Mouse (Mus musculus) myocyte (in vitro differentiated cells): ENCODE measurements at regions not wholly inside any gene's neighbourhood (a gene's known extent, or its start where the extent isn't known, plus 50 kb on each side); places are given as distances from the start of the nearest gene placed in this dataset.

Experiments
- H3K27me3 ChIP-seq: one replicate; pipeline ENCODE4 v1.6.1; 2011; ENCODE audit not compliant: control insufficient read depth, insufficient read depth, insufficient read length
- H3K36me3 ChIP-seq: one replicate; pipeline ENCODE4 v1.6.1; 2011; ENCODE audit not compliant: control insufficient read depth, insufficient read depth
- H3K4me2 ChIP-seq: one replicate; pipeline ENCODE4 v1.6.1; 2011; ENCODE audit warnings: low read depth, control low read depth
- H3K4me3 ChIP-seq: one replicate; pipeline ENCODE4 v1.5.1; 2011; ENCODE audit warnings: mild to moderate bottlenecking, control low read depth, moderate library complexity
- H3K79me2 ChIP-seq: one replicate; pipeline ENCODE4 v1.6.1; 2011; ENCODE audit not compliant: control insufficient read depth, insufficient read depth
- H3ac ChIP-seq: one replicate; pipeline ENCODE4 v1.6.1; 2011; ENCODE audit not compliant: control insufficient read depth, insufficient read length
- CEBPB ChIP-seq: IDR thresholded peaks from 2 replicates; pipeline ENCODE4 v1.6.1; 2011; ENCODE audit warnings: mild to moderate bottlenecking, moderate library complexity; ENCODE audit not compliant: poor library complexity, insufficient read depth, severe bottlenecking
- E2F4 ChIP-seq: IDR thresholded peaks from one replicate; pipeline ENCODE4 v1.6.1; 2011; ENCODE audit warnings: mild to moderate bottlenecking, control low read depth, moderate library complexity; ENCODE audit not compliant: insufficient read depth
- MAX ChIP-seq: IDR thresholded peaks from one replicate; pipeline ENCODE4 v1.6.1; 2011; ENCODE audit warnings: low read depth, mild to moderate bottlenecking, control low read depth
- MYOD1 ChIP-seq, 3 experiments: IDR thresholded peaks; one replicate each; pipeline ENCODE4 v1.6.1; 2011; ENCODE audit warnings: control low read depth in 2 of 3, low read depth in 2 of 3, mild to moderate bottlenecking in 2 of 3, moderate library complexity in 1 of 3; ENCODE audit not compliant: insufficient read length in 2 of 3, control insufficient read depth in 1 of 3
- MYOG ChIP-seq, 3 experiments: IDR thresholded peaks; one replicate each; pipeline ENCODE4 v1.6.1; 2011; ENCODE audit warnings: control low read depth in 2 of 3, low read depth in 2 of 3, mild to moderate bottlenecking in 2 of 3; ENCODE audit not compliant: insufficient read length in 2 of 3, control insufficient read depth in 1 of 3, insufficient read depth in 1 of 3
- POLR2A ChIP-seq: IDR thresholded peaks from one replicate; pipeline ENCODE4 v1.6.1; 2011; ENCODE audit warnings: low read depth, mild to moderate bottlenecking, control low read depth, moderate library complexity; ENCODE audit not compliant: insufficient read length
- POLR2AphosphoS2 ChIP-seq: IDR thresholded peaks from one replicate; pipeline ENCODE4 v1.6.1; 2011; ENCODE audit warnings: low read depth, control low read depth; ENCODE audit not compliant: insufficient read length
- REST ChIP-seq: IDR thresholded peaks from one replicate; pipeline ENCODE4 v1.6.1; 2011; ENCODE audit warnings: mild to moderate bottlenecking, control low read depth, moderate library complexity; ENCODE audit not compliant: insufficient read depth, insufficient read length
- SRF ChIP-seq: IDR thresholded peaks from one replicate; pipeline ENCODE4 v1.6.1; 2011; ENCODE audit warnings: low read depth; ENCODE audit not compliant: control insufficient read depth, insufficient read length
- TCF12 ChIP-seq: IDR thresholded peaks from one replicate; pipeline ENCODE4 v1.6.1; 2011; ENCODE audit warnings: mild to moderate bottlenecking, control low read depth; ENCODE audit not compliant: poor library complexity, insufficient read depth, severe bottlenecking
- TCF3 ChIP-seq: IDR thresholded peaks from one replicate; pipeline ENCODE4 v1.6.1; 2011; ENCODE audit warnings: low read depth, control low read depth; ENCODE audit not compliant: insufficient read length
- USF1 ChIP-seq: IDR thresholded peaks from one replicate; pipeline ENCODE4 v1.6.1; 2011; ENCODE audit warnings: low read depth, mild to moderate bottlenecking, control low read depth, moderate library complexity

DNA sequence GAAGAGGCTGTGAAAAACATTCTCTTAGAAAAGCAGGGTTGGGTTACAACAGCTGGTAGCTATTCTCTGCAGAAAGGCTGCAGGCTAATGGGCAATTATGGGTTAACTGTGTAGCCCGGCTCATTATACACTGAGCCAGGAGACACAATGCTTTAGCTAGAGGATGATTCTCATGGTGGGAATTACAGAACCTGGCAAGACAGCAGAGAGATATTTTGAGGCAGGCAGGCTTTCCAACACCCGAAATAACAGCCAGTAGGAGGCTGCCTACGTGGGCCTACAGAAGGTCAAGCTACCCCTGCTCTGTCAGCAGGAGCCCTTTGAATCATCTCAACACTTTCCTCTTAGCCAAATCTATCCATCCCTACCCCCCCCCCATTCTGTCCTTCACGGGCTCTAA lies 76.6 kb upstream of the Vgll2 start:
- Histone ChIP-seq H3K4me2 (peak overlapping the region; percentile 62), H3K4me3 (no peak overlapping the region), H3K79me2 (no peaks in the 10 kb centered on the region), H3K27me3 (no peaks in the 10 kb centered on the region), H3K36me3 (no peaks in the 10 kb centered on the region), H3ac (no peak overlapping the region)
- TF ChIP-seq REST = no peak
- no peak for TF ChIP-seq E2F4
- TF ChIP-seq CEBPB = no peak
- TF ChIP-seq MYOG (IDR thresholded peaks at IDR 0.05; ENCODE audit: control insufficient read depth in 1 of 3, insufficient read depth in 1 of 3, insufficient read length in 2 of 3, low read depth in 2 of 3) = no peak
- peak in 1 of 3 experiments; percentile 39 for TF ChIP-seq MYOD1 (IDR thresholded peaks at IDR 0.05; ENCODE audit: control insufficient read depth in 1 of 3, insufficient read length in 2 of 3, low read depth in 2 of 3)
- no peak for TF ChIP-seq TCF3
- no peak for TF ChIP-seq SRF
- no peak for TF ChIP-seq POLR2AphosphoS2
- no peak for TF ChIP-seq TCF12

DNA sequence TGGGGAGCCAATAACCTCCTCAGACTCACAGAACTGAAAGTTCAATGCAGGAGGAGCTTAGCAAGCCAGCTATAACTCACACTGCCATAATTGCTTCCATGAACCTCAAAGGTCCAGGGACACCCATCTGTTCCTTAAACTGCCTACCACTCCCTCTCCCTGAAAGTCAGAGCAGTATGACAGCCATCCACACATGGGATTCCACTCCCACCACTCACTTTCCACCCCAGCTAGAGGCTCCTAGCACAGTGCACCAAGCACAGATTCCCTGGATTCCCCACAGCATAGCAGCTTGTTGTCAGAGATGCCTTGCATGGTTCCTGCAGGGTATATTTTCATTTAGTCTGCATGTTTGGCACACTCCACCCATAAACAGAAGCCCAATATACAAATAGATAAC lies 76.1 kb upstream of the Vgll2 start:
- Histone ChIP-seq H3K4me2 (peak overlapping the region; percentile 62), H3ac (no peak overlapping the region), H3K4me3 (no peak overlapping the region), H3K27me3 (no peaks in the 10 kb centered on the region), H3K79me2 (no peaks in the 10 kb centered on the region), H3K36me3 (no peaks in the 10 kb centered on the region)
- TF ChIP-seq MAX (no peak), MYOD1 (IDR thresholded peaks at IDR 0.05; ENCODE audit: control insufficient read depth in 1 of 3, insufficient read length in 2 of 3, low read depth in 2 of 3) (peak in 1 of 3 experiments; percentile 60), POLR2A (no peak), SRF (no peak), USF1 (no peak), REST (no peak), CEBPB (no peak), POLR2AphosphoS2 (no peak), MYOG (IDR thresholded peaks at IDR 0.05; ENCODE audit: control insufficient read depth in 1 of 3, insufficient read depth in 1 of 3, insufficient read length in 2 of 3, low read depth in 2 of 3) (peak in 1 of 3 experiments; percentile 76)

DNA sequence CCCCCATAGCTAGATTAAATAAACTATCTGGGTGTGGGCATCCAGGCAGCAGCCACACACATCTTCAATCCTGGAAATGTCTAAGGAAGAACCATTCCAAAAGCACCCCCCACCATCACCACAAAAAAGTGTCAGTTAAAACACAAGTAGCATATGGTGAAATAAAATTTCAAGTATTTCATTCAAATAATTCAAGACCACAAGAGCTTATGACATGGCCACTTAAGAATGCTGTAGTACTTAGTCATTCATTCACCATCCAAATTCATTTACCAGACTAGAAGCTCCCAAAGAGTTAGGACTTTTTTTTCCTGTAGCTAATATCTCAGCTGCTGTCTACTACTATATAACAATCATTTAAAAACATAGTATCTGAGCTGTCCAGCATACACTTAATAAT lies 75.4 kb upstream of the Vgll2 start:
- Histone ChIP-seq H3K79me2 (no peaks in the 10 kb centered on the region), H3K4me3 (no peak overlapping the region), H3K36me3 (no peaks in the 10 kb centered on the region), H3K27me3 (no peaks in the 10 kb centered on the region), H3ac (no peak overlapping the region), H3K4me2 (peak overlapping the region; percentile 62)
- TF ChIP-seq MYOD1 (IDR thresholded peaks at IDR 0.05; ENCODE audit: control insufficient read depth in 1 of 3, insufficient read length in 2 of 3, low read depth in 2 of 3) (no peak), POLR2AphosphoS2 (no peak), TCF3 (no peak), REST (no peak), MYOG (IDR thresholded peaks at IDR 0.05; ENCODE audit: control insufficient read depth in 1 of 3, insufficient read depth in 1 of 3, insufficient read length in 2 of 3, low read depth in 2 of 3) (no peak), CEBPB (0 out of 2 replicates have a peak, but pooled peaks have one; percentile 7), E2F4 (no peak)

DNA sequence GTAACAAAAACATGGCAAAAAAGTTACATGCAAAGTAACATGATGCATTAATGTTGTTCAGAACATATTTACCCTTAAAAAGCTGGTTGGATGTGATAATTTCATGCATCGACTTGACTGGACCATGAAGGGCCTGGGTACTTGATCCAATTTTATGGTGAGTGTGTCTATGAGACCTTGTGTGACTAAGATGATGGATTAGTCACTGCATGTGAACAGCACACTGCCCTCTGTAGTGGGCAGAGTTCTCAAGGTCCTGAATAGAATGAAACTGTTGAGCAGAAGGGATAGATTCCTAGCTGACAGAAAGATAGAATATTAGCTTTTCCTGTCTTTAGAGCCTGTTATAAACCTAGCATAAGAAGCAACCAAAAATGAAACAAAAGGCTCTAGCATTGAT lies 72.3 kb upstream of the Vgll2 start:
- H3K27me3 ChIP-seq = no peaks in the 10 kb centered on the region
- no peaks in the 10 kb centered on the region for H3K79me2 ChIP-seq
- H3ac ChIP-seq = no peak overlapping the region
- no peak for TF ChIP-seq POLR2A
- no peak for TF ChIP-seq MYOD1 (IDR thresholded peaks at IDR 0.05; ENCODE audit: control insufficient read depth in 1 of 3, insufficient read length in 2 of 3, low read depth in 2 of 3)
- TF ChIP-seq POLR2AphosphoS2 = no peak
- TF ChIP-seq MYOG (IDR thresholded peaks at IDR 0.05; ENCODE audit: control insufficient read depth in 1 of 3, insufficient read depth in 1 of 3, insufficient read length in 2 of 3, low read depth in 2 of 3) = no peak
- TF ChIP-seq TCF12 = no peak
- no peak for TF ChIP-seq CEBPB
- no peaks in the 10 kb centered on the region for H3K36me3 ChIP-seq
- H3K4me2 ChIP-seq = no peak overlapping the region
- no peak overlapping the region for H3K4me3 ChIP-seq

DNA sequence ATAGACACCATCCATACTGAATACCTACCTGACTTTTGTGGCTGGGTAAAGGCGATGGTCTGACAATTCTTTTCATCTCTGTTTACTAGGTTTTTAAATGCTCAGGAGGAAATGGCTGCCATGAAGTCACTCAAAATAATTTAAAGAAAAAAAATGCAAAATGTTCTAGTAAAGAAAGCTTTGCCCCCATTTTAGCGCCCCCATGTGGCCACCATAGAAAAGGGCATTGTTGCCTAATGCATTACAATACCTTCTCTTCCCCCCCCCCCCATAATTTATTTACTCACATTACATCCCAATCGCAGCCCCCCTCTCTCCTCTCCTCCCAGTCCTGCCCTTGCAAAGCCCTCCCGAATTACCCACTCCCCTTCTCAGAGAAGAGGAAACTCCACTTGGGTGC lies 70.3 kb upstream of the Vgll2 start:
- Histone ChIP-seq H3K79me2 (no peaks in the 10 kb centered on the region), H3K4me3 (no peak overlapping the region), H3ac (no peak overlapping the region), H3K36me3 (no peaks in the 10 kb centered on the region), H3K4me2 (no peak overlapping the region), H3K27me3 (no peaks in the 10 kb centered on the region)
- TF ChIP-seq REST (no peak), MAX (no peak), E2F4 (no peak), USF1 (no peak), SRF (no peak), POLR2AphosphoS2 (no peak), TCF12 (no peak), MYOG (IDR thresholded peaks at IDR 0.05; ENCODE audit: control insufficient read depth in 1 of 3, insufficient read depth in 1 of 3, insufficient read length in 2 of 3, low read depth in 2 of 3) (no peak), POLR2A (no peak), CEBPB (no peak), TCF3 (no peak), MYOD1 (IDR thresholded peaks at IDR 0.05; ENCODE audit: control insufficient read depth in 1 of 3, insufficient read length in 2 of 3, low read depth in 2 of 3) (no peak)
